15 mouse cellular contexts compared by ENCODE assay signal in genomic region chr3:103920094-103920493, GRCm38 (mm10).
"Had no signal": no experiment of that assay in that cellular context is flagged by ENCODE, and none has a peak within 500 bp of the region (broad histone marks: within the 10 kb centered on the region; RNA-seq: fewer than 3 reads in every experiment).

No protein-coding gene starts in this region.

- ATAC-seq: intestine, embryonic 16.5 days; midbrain, embryonic 15.5 days had no signal

- H3K36me3 ChIP-seq: lung, embryonic 15.5 days; midbrain, embryonic 15.5 days; neural tube, embryonic 13.5 days had no signal

- DNase-seq: kidney, adult 2 months; kidney, postnatal 14 days; lung, postnatal 14 days; retina, postnatal 1 day; right cerebral cortex, postnatal 4 days; thymus, postnatal 36 days had no signal

- H3K27me3 ChIP-seq: kidney, embryonic 15.5 days; lung, embryonic 15.5 days; midbrain, embryonic 15.5 days; neural tube, embryonic 13.5 days had no signal

- H3K9ac ChIP-seq: kidney, embryonic 15.5 days; lung, embryonic 15.5 days; midbrain, embryonic 15.5 days; neural tube, embryonic 13.5 days had no signal

- H3K4me3 ChIP-seq: kidney, embryonic 15.5 days; left cerebral cortex, adult 2 months; limb, embryonic 10.5 days; lung, embryonic 15.5 days; midbrain, embryonic 15.5 days; neural tube, embryonic 13.5 days had no signal

- H3K9me3 ChIP-seq: kidney, embryonic 15.5 days; limb, embryonic 10.5 days; lung, embryonic 15.5 days; midbrain, embryonic 15.5 days; neural tube, embryonic 13.5 days had no signal

- H3K27ac ChIP-seq: kidney, embryonic 15.5 days; left cerebral cortex, adult 2 months; limb, embryonic 10.5 days; lung, embryonic 15.5 days; macrophage; midbrain, embryonic 15.5 days; neural tube, embryonic 13.5 days had no signal

- H3K4me2 ChIP-seq: kidney, embryonic 15.5 days; lung, embryonic 15.5 days; midbrain, embryonic 11.5 days; midbrain, embryonic 15.5 days; neural tube, embryonic 13.5 days had no signal
